Mouse (Mus musculus) embryonic facial prominence, embryonic 14.5 days (tissue): Measurements from ENCODE around the gene Slc25a13. TPM values are rescaled to one million over a fixed set of nuclear protein-coding genes. Genes with fewer than 3 reads are reported as not detected.

ENCODE experiments used
- ATAC-seq: fragments of 200-750 bp; cut with Nextera tagmentation; 2 replicates; pipeline ENCODE4 v1.8.0; 2017; ENCODE audit warnings: low read depth, moderate number of reproducible peaks, moderate TSS enrichment
- DNase-seq: peaks from one replicate; pipeline ENCODE4 v3.0.0-alpha.2; 2015; ENCODE audit warnings: low spot score
- H3K27ac ChIP-seq: fragments of 300-500 bp; sonication (generic); replicated peaks from 2 replicates; pipeline ENCODE4 v1.5.1; 2014; ENCODE audit warnings: low read depth, mild to moderate bottlenecking, low read length, moderate library complexity
- H3K27me3 ChIP-seq: fragments of 300-500 bp; sonication (generic); replicated peaks from 2 replicates; pipeline ENCODE4 v1.6.1; 2014; ENCODE audit warnings: low read length; ENCODE audit not compliant: control insufficient read depth, insufficient read depth
- H3K36me3 ChIP-seq: fragments of 300-500 bp; sonication (generic); 2 replicates; pipeline ENCODE4 v1.6.1; 2014; ENCODE audit warnings: low read length, mixed read lengths; ENCODE audit not compliant: control insufficient read depth, insufficient read depth
- H3K4me1 ChIP-seq: fragments of 300-500 bp; sonication (generic); 2 replicates; pipeline ENCODE4 v1.6.1; 2014; ENCODE audit warnings: antibody characterized with exemption, low read length; ENCODE audit not compliant: control insufficient read depth, insufficient read depth
- H3K4me2 ChIP-seq: fragments of 300-500 bp; sonication (generic); 2 replicates; pipeline ENCODE4 v1.6.1; 2014; ENCODE audit warnings: low read depth, mild to moderate bottlenecking, low read length, moderate library complexity, mixed read lengths
- H3K4me3 ChIP-seq: fragments of 300-500 bp; sonication (generic); 2 replicates; pipeline ENCODE4 v1.5.1; 2014; ENCODE audit warnings: low read depth, mild to moderate bottlenecking, low read length
- H3K9ac ChIP-seq: fragments of 300-500 bp; sonication (generic); 2 replicates; pipeline ENCODE4 v1.6.1; 2014; ENCODE audit warnings: low read depth, mild to moderate bottlenecking, low read length, moderate library complexity, mixed read lengths
- H3K9me3 ChIP-seq: fragments of 300-500 bp; sonication (generic); 2 replicates; pipeline ENCODE4 v1.6.1; 2016; ENCODE audit warnings: low read length; ENCODE audit not compliant: control insufficient read depth
- WGBS: fragments of 180-500 bp; shearing (Covaris S2); extraction: QIAGEN DNeasy Blood & Tissue Kit; methylation state at CpG from one replicate; pipeline ENCODE4 v1.1.7; 2014; 5-methylcytosine and 5-hydroxymethylcytosine counted together
- polyA plus RNA-seq: library from polyadenylated mRNA; unstranded; fragments of >200 nt; fragmentation: Nextera tagmentation; extraction: Ambion mirVana; gene quantifications from 2 replicates; pipeline ENCODE4 v1.2.1, GENCODE M21; 2014

Slc25a13 gene
- polyA plus RNA-seq, 1 experiment from 2014 or later, result 16.9 TPM

GRCm38 (mm10) chr6:6103469-6103868 lies 113.5 kb downstream of the Slc25a13 start:
- DNase-seq (no peak), ATAC-seq (peak; percentile 50; the same call in 1 of the 2 replicates)
- Histone ChIP-seq H3K27me3 (no peaks in the 10 kb centered on the region; the same call in 1 of the 2 replicates), H3K4me1 (peaks cover 4% of the 10 kb centered on the region; the same call in 1 of the 2 replicates), H3K4me2 (no peak overlapping the region), H3K27ac (no peak overlapping the region), H3K36me3 (no peaks in the 10 kb centered on the region), H3K9me3 (no peaks in the 10 kb centered on the region), H3K9ac (no peak overlapping the region), H3K4me3 (no peak overlapping the region)
- WGBS, result 44% methylated on average over 2 of the region's 2 CpGs

DNA sequence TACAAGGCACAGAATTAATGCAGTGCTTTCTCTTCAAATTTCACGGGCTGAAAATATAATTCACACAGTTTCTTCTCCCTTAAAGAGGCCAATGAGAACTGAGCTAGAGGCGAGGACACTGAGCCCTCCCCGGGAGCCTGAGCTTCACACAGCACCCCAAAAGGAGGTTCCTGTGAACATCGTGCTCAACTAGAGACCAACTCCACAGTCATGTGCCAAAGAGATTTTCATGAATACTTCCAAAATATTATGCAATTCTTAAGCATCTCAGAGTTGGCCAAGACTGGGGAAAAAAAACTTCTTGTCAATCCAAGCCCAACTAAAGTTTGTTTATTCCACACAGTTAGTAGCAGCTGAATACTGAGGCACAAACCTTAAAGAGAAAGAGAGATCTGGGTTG lies 115.4 kb downstream of the Slc25a13 start:
- no peak for ATAC-seq
- no peak overlapping the region for H3K27ac ChIP-seq

GRCm38 (mm10) chr6:6100892-6101480 lies 116.0 kb downstream of the Slc25a13 start:
- H3K4me3 ChIP-seq, result no peak overlapping the region
- no peak for DNase-seq
- no peak overlapping the region for H3K27ac ChIP-seq
- 71% methylated on average over 9 of the region's 9 CpGs for WGBS
- no peaks in the 10 kb centered on the region for H3K4me1 ChIP-seq
- no peaks in the 10 kb centered on the region for H3K9me3 ChIP-seq
- no peak overlapping the region for H3K9ac ChIP-seq
- ATAC-seq, result no peak
- H3K27me3 ChIP-seq, result no peaks in the 10 kb centered on the region
- no peak overlapping the region for H3K4me2 ChIP-seq
- no peaks in the 10 kb centered on the region for H3K36me3 ChIP-seq

More for the DNA sequence above, 115.4 kb downstream of the Slc25a13 start:
- WGBS, result 60% methylated on average over 4 of the region's 4 CpGs
- H3K36me3 ChIP-seq, result no peaks in the 10 kb centered on the region
- H3K4me2 ChIP-seq, result no peak overlapping the region
- no peaks in the 10 kb centered on the region for H3K27me3 ChIP-seq
- DNase-seq, result peak; percentile 19
- no peaks in the 10 kb centered on the region for H3K4me1 ChIP-seq
- H3K9me3 ChIP-seq, result no peaks in the 10 kb centered on the region
- no peak overlapping the region for H3K4me3 ChIP-seq
- no peak overlapping the region for H3K9ac ChIP-seq

- DNase-seq (no peak), ATAC-seq (no peak)
- H3K27ac ChIP-seq, result no peak overlapping the region
- 0 out of 2 replicates have a peak, but pooled peaks cover 6% of the 10 kb centered on the region for H3K36me3 ChIP-seq
- no peaks in the 10 kb centered on the region for H3K9me3 ChIP-seq
- H3K4me2 ChIP-seq, result no peak overlapping the region
- no peaks in the 10 kb centered on the region for H3K4me1 ChIP-seq
- 79% methylated on average over 3 of the region's 3 CpGs for WGBS
- no peak overlapping the region for H3K4me3 ChIP-seq
- no peaks in the 10 kb centered on the region for H3K27me3 ChIP-seq
- H3K9ac ChIP-seq, result no peak overlapping the region
Observed at GRCm38 (mm10) chr6:6093978-6094377, 123.0 kb downstream of the Slc25a13 start.

DNA sequence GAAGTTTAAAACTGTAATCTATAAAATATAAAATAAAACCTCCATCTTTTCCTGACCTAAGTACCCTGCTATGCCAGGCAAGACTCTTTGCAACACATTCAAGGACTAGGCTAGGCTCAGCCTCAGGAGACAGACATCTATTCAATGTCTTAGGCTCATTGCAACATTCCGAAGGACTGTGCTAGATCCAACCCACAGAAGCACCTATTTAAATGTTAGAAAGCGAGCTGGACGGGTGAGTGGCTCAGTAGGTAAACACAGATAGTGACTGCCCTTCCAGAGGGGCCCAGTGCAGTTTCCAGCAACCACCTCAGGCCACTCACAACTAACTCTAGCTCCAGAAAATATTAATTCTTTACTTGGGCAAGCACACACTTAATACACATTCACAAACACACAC lies 123.5 kb downstream of the Slc25a13 start:
- Histone ChIP-seq H3K4me1 (no peaks in the 10 kb centered on the region), H3K4me2 (no peak overlapping the region), H3K27me3 (no peaks in the 10 kb centered on the region), H3K27ac (no peak overlapping the region), H3K9ac (no peak overlapping the region), H3K4me3 (no peak overlapping the region), H3K36me3 (0 out of 2 replicates have a peak, but pooled peaks cover 6% of the 10 kb centered on the region), H3K9me3 (no peaks in the 10 kb centered on the region)
- ATAC-seq (no peak), DNase-seq (no peak)
- WGBS, result 70% methylated on average over 3 of the region's 3 CpGs

DNA sequence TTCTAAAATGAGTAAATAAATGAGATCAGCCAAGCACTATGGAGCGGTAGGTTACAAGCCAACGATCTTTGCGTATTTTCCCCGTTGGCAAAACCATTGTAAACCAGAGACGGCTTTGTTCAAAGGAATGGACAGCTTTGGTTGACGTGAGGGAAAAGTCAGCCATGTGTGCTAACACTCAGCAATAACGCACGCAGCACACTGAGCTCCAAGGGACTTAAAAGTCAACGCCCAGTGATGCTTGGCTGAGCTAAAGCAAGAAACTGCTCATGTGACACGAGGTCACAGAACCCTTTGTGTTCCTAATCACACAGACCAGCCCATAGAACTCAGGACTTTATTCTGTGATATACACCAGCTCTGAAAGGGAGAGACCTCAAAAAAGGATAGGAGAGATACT lies 124.5 kb downstream of the Slc25a13 start:
- Histone ChIP-seq H3K4me3 (no peak overlapping the region), H3K27ac (no peak overlapping the region), H3K9ac (no peak overlapping the region), H3K36me3 (0 out of 2 replicates have a peak, but pooled peaks cover 6% of the 10 kb centered on the region), H3K4me2 (no peak overlapping the region), H3K4me1 (no peaks in the 10 kb centered on the region), H3K27me3 (no peaks in the 10 kb centered on the region), H3K9me3 (no peaks in the 10 kb centered on the region)
- ATAC-seq (no peak), DNase-seq (no peak)
- 71% methylated on average over 10 of the region's 10 CpGs for WGBS

GRCm38 (mm10) chr6:6091016-6091415 lies 126.0 kb downstream of the Slc25a13 start:
- 48% methylated on average over 3 of the region's 3 CpGs for WGBS
- H3K36me3 ChIP-seq, result 0 out of 2 replicates have a peak, but pooled peaks cover 6% of the 10 kb centered on the region

DNA sequence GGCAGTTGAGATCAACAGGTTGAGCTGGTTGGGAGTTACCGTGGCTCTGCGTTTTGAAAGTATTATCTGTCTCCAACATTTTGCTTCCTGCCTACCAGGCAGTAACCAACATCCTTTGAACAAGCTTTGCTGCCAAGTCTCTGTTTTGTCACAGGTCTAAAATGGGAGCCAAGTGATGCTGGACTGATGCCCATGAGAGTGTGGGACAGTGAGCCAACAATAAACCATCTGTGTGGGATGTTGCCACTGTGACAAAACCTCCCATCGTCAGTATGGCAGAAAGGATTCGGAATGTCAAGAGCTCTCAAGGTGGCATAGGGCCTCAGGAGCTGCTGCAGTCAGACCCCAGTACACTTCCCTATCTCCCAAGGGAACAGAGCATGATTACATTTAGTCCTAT lies 128.8 kb downstream of the Slc25a13 start:
- H3K27ac ChIP-seq, result no peak overlapping the region
- no peak for DNase-seq
- H3K9me3 ChIP-seq, result no peaks in the 10 kb centered on the region
- H3K4me3 ChIP-seq, result no peak overlapping the region
- no peak overlapping the region for H3K9ac ChIP-seq
- no peaks in the 10 kb centered on the region for H3K4me1 ChIP-seq
- ATAC-seq, result no peak
- H3K36me3 ChIP-seq, result no peaks in the 10 kb centered on the region
- H3K4me2 ChIP-seq, result no peak overlapping the region
- 85% methylated on average over 4 of the region's 4 CpGs for WGBS
- H3K27me3 ChIP-seq, result no peaks in the 10 kb centered on the region

More at GRCm38 (mm10) chr6:6091016-6091415, 126.0 kb downstream of the Slc25a13 start:
- H3K4me2 ChIP-seq, result no peak overlapping the region
- no peak overlapping the region for H3K4me3 ChIP-seq
- H3K27ac ChIP-seq, result no peak overlapping the region
- H3K9me3 ChIP-seq, result no peaks in the 10 kb centered on the region
- no peak for DNase-seq
- no peaks in the 10 kb centered on the region for H3K4me1 ChIP-seq
- H3K27me3 ChIP-seq, result no peaks in the 10 kb centered on the region
- ATAC-seq, result no peak
- H3K9ac ChIP-seq, result no peak overlapping the region

DNA sequence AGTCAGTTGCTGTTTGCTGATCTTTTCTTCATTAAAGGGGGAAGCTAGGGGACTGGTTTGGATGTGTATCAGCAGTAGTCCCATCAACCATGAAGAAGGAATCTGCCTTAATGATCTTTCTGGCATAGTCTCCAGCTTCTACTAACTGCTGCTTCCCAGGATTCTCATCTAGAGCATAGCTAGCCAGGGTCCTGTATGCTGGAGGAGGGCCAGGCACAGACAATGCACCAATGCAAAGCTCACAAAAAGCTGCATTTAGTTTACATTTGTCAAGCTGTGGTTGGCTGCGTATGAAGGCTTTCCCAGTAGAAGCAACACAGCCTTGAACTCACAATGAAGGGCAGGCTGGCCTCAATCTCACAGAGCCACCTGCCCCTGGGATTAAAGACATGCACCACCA lies 136.5 kb downstream of the Slc25a13 start:
- Histone ChIP-seq H3K36me3 (0 out of 2 replicates have a peak, but pooled peaks cover 5% of the 10 kb centered on the region), H3K4me1 (no peaks in the 10 kb centered on the region), H3K9me3 (no peaks in the 10 kb centered on the region), H3K4me3 (no peak overlapping the region), H3K27me3 (no peaks in the 10 kb centered on the region), H3K27ac (no peak overlapping the region), H3K9ac (no peak overlapping the region), H3K4me2 (no peak overlapping the region)
- no peak for DNase-seq
- 86% methylated on average over 1 of the region's 1 CpGs for WGBS
- ATAC-seq, result no peak
